ENCODE assay signal across 8 mouse cellular contexts in the genomic region with DNA sequence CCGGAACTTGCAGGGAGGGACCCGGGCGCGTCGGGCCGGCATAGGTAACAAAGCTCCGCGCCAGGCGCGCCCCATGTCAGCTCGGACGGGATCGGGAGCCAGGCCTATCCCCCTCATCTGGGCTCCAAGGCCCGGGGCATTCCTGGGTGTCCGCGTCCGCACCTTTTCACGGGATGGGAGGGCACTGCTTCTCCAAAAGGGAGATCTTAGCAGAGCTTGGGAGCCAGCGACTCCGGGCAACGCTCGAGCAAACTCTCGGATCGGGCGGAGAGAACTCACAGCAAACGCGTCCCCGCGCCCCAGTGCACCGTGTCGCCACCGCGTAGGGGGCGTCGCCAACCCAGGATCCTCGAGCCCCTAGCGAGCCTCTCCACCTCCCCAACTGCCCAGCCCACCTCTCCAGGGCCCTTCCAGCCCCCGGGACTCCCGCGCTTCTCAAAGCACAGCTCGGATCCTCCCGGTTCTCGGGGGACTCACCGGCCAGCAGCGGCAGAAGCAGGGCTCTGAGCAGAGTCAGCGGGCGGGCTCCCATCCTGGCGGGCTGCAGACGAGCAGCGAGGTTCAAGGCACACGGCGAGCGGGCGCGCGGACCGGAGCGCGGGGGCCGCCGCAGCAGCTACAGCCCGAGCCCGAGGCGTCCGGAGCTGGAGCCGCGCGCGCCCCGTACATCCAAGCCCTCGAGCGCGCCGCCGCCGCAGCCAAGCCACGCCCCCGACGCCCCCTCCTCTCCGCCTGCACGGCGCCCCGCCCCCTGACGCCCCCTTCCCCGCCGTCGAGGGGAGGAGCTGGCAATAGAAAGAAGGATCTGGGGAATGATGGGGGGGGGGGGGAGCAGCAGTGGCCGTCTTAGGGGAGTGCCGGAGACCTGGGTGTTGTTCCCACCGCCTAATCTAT. TPM values are rescaled to one million over a fixed set of nuclear protein-coding genes. Genes with fewer than 3 reads are reported as not detected.
A peak's percentile ranks its signal among the peaks of the same experiment; 100 is the strongest.
DNase-seq lines count a peak whose midpoint lies in the region; ATAC-seq and TF ChIP-seq lines count a peak whose summit lies in the region.

A gene (minus strand): TSS at position 714 of the 894 bp plus-strand sequence.

- peaks cover 26% of the 10 kb centered on the region for H3K36me3 ChIP-seq in limb, embryonic 12.5 days
- H3K36me3 ChIP-seq in midbrain, embryonic 11.5 days (ENCODE audit: control insufficient read depth, insufficient read depth, low read length): peaks cover 8% of the 10 kb centered on the region
- H3K36me3 ChIP-seq in stomach, embryonic 14.5 days (ENCODE audit: control insufficient read depth, insufficient read depth, low read length): peaks cover 10% of the 10 kb centered on the region; the same call in 1 of the 2 replicates

- peak; percentile 50 for ATAC-seq in limb, embryonic 12.5 days (ENCODE audit: insufficient number of reproducible peaks, insufficient read depth, low FRiP score, low TSS enrichment, low read depth)
- peak; percentile 83 for ATAC-seq in midbrain, embryonic 11.5 days (ENCODE audit: low FRiP score)
- peak; percentile 71 for ATAC-seq in stomach, embryonic 14.5 days (ENCODE audit: insufficient number of reproducible peaks, insufficient read depth, low FRiP score, low read depth)

- peak; percentile 85 for DNase-seq in NIH3T3 (ENCODE audit: low read depth)
- DNase-seq in adrenal gland, postnatal 4 days (ENCODE audit: low spot score in 2 of 2): peak; percentile 50 to 53
- peak; percentile 91 for DNase-seq in heart, postnatal 4 days
- DNase-seq in midbrain, embryonic 11.5 days (ENCODE audit: low spot score, missing footprints): peak; percentile 99
- no peak for DNase-seq in B cell, adult 2 months

- WGBS in limb, embryonic 12.5 days: under 1% methylated on average over 83 of the region's 90 CpGs
- under 1% methylated on average over 82 of the region's 90 CpGs for WGBS in midbrain, embryonic 11.5 days
- under 1% methylated on average over 73 of the region's 90 CpGs for WGBS in stomach, embryonic 14.5 days

- TF ChIP-seq POLR2A in embryonic fibroblast, embryonic 13.5 days (IDR thresholded peaks at IDR 0.05; ENCODE audit: low read depth, low read length): peak; percentile 54

- peaks cover 2% of the 10 kb centered on the region; the same call in 1 of the 2 replicates for H3K4me1 ChIP-seq in embryonic fibroblast, embryonic 13.5 days (ENCODE audit: control insufficient read depth, insufficient read depth, low read length)
- H3K4me1 ChIP-seq in limb, embryonic 12.5 days (replicated peaks): peaks cover 63% of the 10 kb centered on the region
- peaks cover 28% of the 10 kb centered on the region for H3K4me1 ChIP-seq in midbrain, embryonic 11.5 days (ENCODE audit: control insufficient read depth, insufficient read depth, low read length)
- peaks cover 43% of the 10 kb centered on the region for H3K4me1 ChIP-seq in stomach, embryonic 14.5 days (ENCODE audit: control insufficient read depth, insufficient read depth, low read length)

- no peak for TF ChIP-seq CTCF in embryonic fibroblast, embryonic 13.5 days (IDR thresholded peaks at IDR 0.05; ENCODE audit: borderline replicate concordance, insufficient read depth, low read length)

- no peaks in the 10 kb centered on the region for H3K9me3 ChIP-seq in limb, embryonic 12.5 days
- no peaks in the 10 kb centered on the region for H3K9me3 ChIP-seq in midbrain, embryonic 11.5 days (ENCODE audit: control insufficient read depth, low read length)
- H3K9me3 ChIP-seq in stomach, embryonic 14.5 days (ENCODE audit: control insufficient read depth, low read depth, low read length): no peaks in the 10 kb centered on the region

- peak within 1 kb of the TSS; percentile 99 for H3K9ac ChIP-seq in limb, embryonic 12.5 days (replicated peaks)
- H3K9ac ChIP-seq in midbrain, embryonic 11.5 days (ENCODE audit: low read length): peak within 1 kb of the TSS; percentile 94
- peak within 1 kb of the TSS; percentile 97 for H3K9ac ChIP-seq in stomach, embryonic 14.5 days (replicated peaks; ENCODE audit: low read depth, low read length)

- H3K27me3 ChIP-seq in limb, embryonic 12.5 days: no peaks in the 10 kb centered on the region
- H3K27me3 ChIP-seq in midbrain, embryonic 11.5 days (ENCODE audit: control insufficient read depth, insufficient read depth, low read length): no peaks in the 10 kb centered on the region
- no peaks in the 10 kb centered on the region for H3K27me3 ChIP-seq in stomach, embryonic 14.5 days (ENCODE audit: control insufficient read depth, insufficient read depth, low read length)

- peak within 1 kb of the TSS; percentile 93 for H3K27ac ChIP-seq in embryonic fibroblast, embryonic 13.5 days (ENCODE audit: insufficient read depth, low read length)
- peak within 1 kb of the TSS; percentile 96 for H3K27ac ChIP-seq in limb, embryonic 12.5 days
- H3K27ac ChIP-seq in midbrain, embryonic 11.5 days (ENCODE audit: low read depth, low read length): peak within 1 kb of the TSS; percentile 85
- H3K27ac ChIP-seq in stomach, embryonic 14.5 days (ENCODE audit: low read length): peak within 1 kb of the TSS; percentile 99

- peak within 1 kb of the TSS; percentile 91 for H3K4me2 ChIP-seq in limb, embryonic 12.5 days
- peak within 1 kb of the TSS; percentile 77 for H3K4me2 ChIP-seq in midbrain, embryonic 11.5 days
- H3K4me2 ChIP-seq in stomach, embryonic 14.5 days (replicated peaks; ENCODE audit: low read depth, low read length): peak within 1 kb of the TSS; percentile 62

- peak within 1 kb of the TSS; percentile 84 for H3K4me3 ChIP-seq in embryonic fibroblast, embryonic 13.5 days (ENCODE audit: insufficient read depth, low read length)
- H3K4me3 ChIP-seq in limb, embryonic 12.5 days (replicated peaks): peak within 1 kb of the TSS; percentile 98
- H3K4me3 ChIP-seq in midbrain, embryonic 11.5 days (ENCODE audit: low read depth, low read length): peak within 1 kb of the TSS; percentile 93
- H3K4me3 ChIP-seq in stomach, embryonic 14.5 days (ENCODE audit: low read depth, low read length): peak within 1 kb of the TSS; percentile 94

RNA-seq across cellular contexts. Expression of the gene that starts here (rescaled TPM):
- 10 to 100 TPM; 42.2 to 54.1 TPM for total RNA-seq in adrenal gland, postnatal 4 days (2021)
- 145 and 172 TPM in 2 replicates for polyA plus RNA-seq in embryonic fibroblast, embryonic 13.5 days (2011; ENCODE audit: insufficient read length, low read depth, missing spikeins)
- total RNA-seq in heart, postnatal 4 days (2021): 10 to 100 TPM; 34.8 to 36.2 TPM
- polyA plus RNA-seq in limb, embryonic 12.5 days (2016; fragmentation: Nextera tagmentation; extraction: Ambion mirVana): 156 and 165 TPM in 2 replicates
- polyA plus RNA-seq in midbrain, embryonic 11.5 days (2014; fragmentation: Nextera tagmentation; extraction: Ambion mirVana): 16.7 and 19.5 TPM in 2 replicates
- 37.6 and 45.2 TPM in 2 replicates for polyA plus RNA-seq in stomach, embryonic 14.5 days (2014; fragmentation: Nextera tagmentation; extraction: Ambion mirVana)

Comparison
In these comparisons a context has a peak if more than half of its experiments do, and no peak if none do; other contexts are left out.
1. DNase-seq: peak in NIH3T3 (single experiment), adrenal gland, postnatal 4 days (2 of 2), heart, postnatal 4 days (single experiment) and midbrain, embryonic 11.5 days (single experiment); none in B cell, adult 2 months (0 of 2).
2. Peak in every context shown above with its lines, with median percentiles within 50 percentile points of each other: H3K27ac ChIP-seq, H3K4me3 ChIP-seq, ATAC-seq, H3K4me2 ChIP-seq and H3K9ac ChIP-seq.